Comparison of ENCODE assay signal across 15 mouse cellular contexts in the genomic region with DNA sequence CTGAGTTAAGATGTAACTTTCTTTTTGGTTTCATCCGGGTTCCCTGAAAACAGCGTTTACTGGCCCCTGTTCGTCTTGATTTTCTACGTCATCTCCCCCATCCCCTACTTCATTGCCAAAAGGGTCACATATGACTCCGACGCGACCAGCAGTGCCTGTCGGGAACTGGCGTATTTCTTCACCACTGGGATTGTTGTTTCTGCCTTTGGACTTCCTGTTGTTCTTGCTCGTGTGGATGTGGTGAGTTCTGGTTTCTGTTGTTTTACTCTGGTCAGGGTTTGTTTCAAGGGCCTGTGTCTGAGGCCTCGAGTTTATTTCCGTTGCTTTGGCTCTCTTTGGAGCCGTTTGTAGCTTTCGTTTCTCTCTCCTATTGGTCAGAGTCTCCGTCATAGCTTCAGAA. TPM values are rescaled to one million over a fixed set of nuclear protein-coding genes. Genes with fewer than 3 reads are reported as not detected.
DNase-seq lines count a peak whose midpoint lies in the region; ATAC-seq and TF ChIP-seq lines count a peak whose summit lies in the region.
"Had no signal": no experiment of that assay in that cellular context is flagged by ENCODE, and none has a peak within 500 bp of the region (broad histone marks: within the 10 kb centered on the region; RNA-seq: fewer than 3 reads in every experiment).

No protein-coding gene starts in this region.

- no peak overlapping the region for H3K4me3 ChIP-seq in kidney, embryonic 15.5 days (replicated peaks)
- H3K4me3 ChIP-seq in midbrain, embryonic 11.5 days (ENCODE audit: low read depth, low read length): no peak overlapping the region
- H3K4me3 ChIP-seq in midbrain, postnatal 0 days (ENCODE audit: low read depth, low read length): no peak overlapping the region
- no peak overlapping the region for H3K4me3 ChIP-seq in liver, embryonic 11.5 days (ENCODE audit: low read depth, low read length)
- no peak overlapping the region for H3K4me3 ChIP-seq in forebrain, postnatal 0 days (ENCODE audit: low read depth, low read length)
- H3K4me3 ChIP-seq: heart, embryonic 13.5 days; hindbrain, embryonic 13.5 days; intestine, embryonic 15.5 days; limb, embryonic 15.5 days had no signal

- H3K9me3 ChIP-seq in kidney, embryonic 15.5 days (replicated peaks): no peaks in the 10 kb centered on the region
- no peaks in the 10 kb centered on the region for H3K9me3 ChIP-seq in midbrain, embryonic 11.5 days (ENCODE audit: control insufficient read depth, low read length)
- no peaks in the 10 kb centered on the region for H3K9me3 ChIP-seq in midbrain, postnatal 0 days (ENCODE audit: low read length)
- H3K9me3 ChIP-seq in liver, embryonic 11.5 days (ENCODE audit: control insufficient read depth, low read length): no peaks in the 10 kb centered on the region
- H3K9me3 ChIP-seq in forebrain, postnatal 0 days (ENCODE audit: low read length): no peaks in the 10 kb centered on the region
- H3K9me3 ChIP-seq: heart, embryonic 13.5 days; hindbrain, embryonic 13.5 days; intestine, embryonic 15.5 days; limb, embryonic 15.5 days had no signal

- DNase-seq in kidney, postnatal 10 days: peak; percentile 30
- peak; percentile 17 for DNase-seq in midbrain, embryonic 11.5 days (ENCODE audit: low spot score, missing footprints)
- no peak for DNase-seq in midbrain, postnatal 0 days (ENCODE audit: low spot score)
- DNase-seq in liver, embryonic 11.5 days (ENCODE audit: low spot score): no peak
- DNase-seq in forebrain, postnatal 0 days: no peak
- DNase-seq in left cerebral cortex, postnatal 36 days (ENCODE audit: low spot score in 2 of 2): no peak
- no peak for DNase-seq in spleen, adult 18-20 months
- DNase-seq: adrenal gland, postnatal 10 days; cerebellum, postnatal 14 days had no signal

- no peak for TF ChIP-seq CTCF in midbrain, postnatal 0 days (IDR thresholded peaks at IDR 0.05)
- TF ChIP-seq CTCF in forebrain, postnatal 0 days (IDR thresholded peaks at IDR 0.05; ENCODE audit: low read depth): no peak

- no peaks in the 10 kb centered on the region for H3K27me3 ChIP-seq in kidney, embryonic 15.5 days
- no peaks in the 10 kb centered on the region for H3K27me3 ChIP-seq in midbrain, embryonic 11.5 days (ENCODE audit: control insufficient read depth, insufficient read depth, low read length)
- no peaks in the 10 kb centered on the region for H3K27me3 ChIP-seq in midbrain, postnatal 0 days (ENCODE audit: insufficient read depth, low read length)
- H3K27me3 ChIP-seq in liver, embryonic 11.5 days (replicated peaks; ENCODE audit: control insufficient read depth, insufficient read depth, low read length): no peaks in the 10 kb centered on the region
- H3K27me3 ChIP-seq in forebrain, postnatal 0 days (ENCODE audit: insufficient read depth, low read length): no peaks in the 10 kb centered on the region
- H3K27me3 ChIP-seq: heart, embryonic 13.5 days; hindbrain, embryonic 13.5 days; intestine, embryonic 15.5 days; limb, embryonic 15.5 days had no signal

- H3K27ac ChIP-seq in kidney, embryonic 15.5 days: no peak overlapping the region
- no peak overlapping the region for H3K27ac ChIP-seq in midbrain, embryonic 11.5 days (ENCODE audit: low read depth, low read length)
- H3K27ac ChIP-seq in midbrain, postnatal 0 days (ENCODE audit: low read depth, low read length): no peak overlapping the region
- H3K27ac ChIP-seq in liver, embryonic 11.5 days (ENCODE audit: low read depth, low read length): peak overlapping the region; percentile 75
- H3K27ac ChIP-seq in forebrain, postnatal 0 days (ENCODE audit: low read depth, low read length): no peak overlapping the region
- H3K27ac ChIP-seq: hindbrain, embryonic 13.5 days; intestine, embryonic 15.5 days; limb, embryonic 15.5 days had no signal

- no peak for ATAC-seq in kidney, embryonic 15.5 days (replicated peaks; ENCODE audit: low FRiP score)
- no peak for ATAC-seq in midbrain, embryonic 11.5 days (ENCODE audit: low FRiP score)
- ATAC-seq in midbrain, postnatal 0 days (ENCODE audit: low FRiP score): no peak
- ATAC-seq in liver, embryonic 11.5 days (replicated peaks; ENCODE audit: low FRiP score): no peak
- ATAC-seq in forebrain, postnatal 0 days: no peak
- ATAC-seq: forebrain, embryonic 14.5 days; intestine, embryonic 15.5 days had no signal

- peaks cover 46% of the 10 kb centered on the region for H3K36me3 ChIP-seq in kidney, embryonic 15.5 days
- peaks cover 4% of the 10 kb centered on the region; the same call in 1 of the 2 replicates for H3K36me3 ChIP-seq in midbrain, embryonic 11.5 days (ENCODE audit: control insufficient read depth, insufficient read depth, low read length)
- H3K36me3 ChIP-seq in midbrain, postnatal 0 days (ENCODE audit: insufficient read depth, low read length): peaks cover 4% of the 10 kb centered on the region; the same call in 1 of the 2 replicates
- peaks cover 7% of the 10 kb centered on the region; the same call in 1 of the 2 replicates for H3K36me3 ChIP-seq in liver, embryonic 11.5 days (ENCODE audit: control insufficient read depth, insufficient read depth, low read length)
- H3K36me3 ChIP-seq in forebrain, postnatal 0 days (ENCODE audit: insufficient read depth): peaks cover 26% of the 10 kb centered on the region

- no peak overlapping the region for H3K9ac ChIP-seq in kidney, embryonic 15.5 days
- no peak overlapping the region for H3K9ac ChIP-seq in midbrain, embryonic 11.5 days (ENCODE audit: low read length)
- no peak overlapping the region for H3K9ac ChIP-seq in midbrain, postnatal 0 days (replicated peaks; ENCODE audit: low read length, poor library complexity, severe bottlenecking)
- no peak overlapping the region for H3K9ac ChIP-seq in liver, embryonic 11.5 days (ENCODE audit: low read depth, low read length)
- H3K9ac ChIP-seq in forebrain, postnatal 0 days: no peak overlapping the region
- H3K9ac ChIP-seq: hindbrain, embryonic 13.5 days; intestine, embryonic 15.5 days; limb, embryonic 15.5 days had no signal

- no peak overlapping the region for H3K4me2 ChIP-seq in kidney, embryonic 15.5 days
- no peak overlapping the region for H3K4me2 ChIP-seq in midbrain, embryonic 11.5 days
- H3K4me2 ChIP-seq in midbrain, postnatal 0 days (ENCODE audit: low read depth, low read length, poor library complexity, severe bottlenecking): no peak overlapping the region
- H3K4me2 ChIP-seq in liver, embryonic 11.5 days: no peak overlapping the region; the same call in 1 of the 2 replicates
- no peak overlapping the region for H3K4me2 ChIP-seq in forebrain, postnatal 0 days (ENCODE audit: low read depth)
- H3K4me2 ChIP-seq: heart, embryonic 13.5 days; hindbrain, embryonic 13.5 days; intestine, embryonic 15.5 days; limb, embryonic 15.5 days had no signal

- WGBS in kidney, embryonic 15.5 days: 69% methylated on average over 15 of the region's 15 CpGs
- 90% methylated on average over 15 of the region's 15 CpGs for WGBS in midbrain, embryonic 11.5 days
- WGBS in midbrain, postnatal 0 days: 89% methylated on average over 15 of the region's 15 CpGs
- WGBS in liver, embryonic 11.5 days: 84% methylated on average over 15 of the region's 15 CpGs
- WGBS in forebrain, postnatal 0 days: 88% methylated on average over 15 of the region's 15 CpGs

- intact Hi-C loops in left cerebral cortex, postnatal 36 days (cut with DNase I): loop anchor here (2.0 kb wide), 1 partner anchor 343 kb away; no protein-coding TSS in a partner anchor

- H3K4me1 ChIP-seq in kidney, embryonic 15.5 days: no peaks in the 10 kb centered on the region
- no peaks in the 10 kb centered on the region for H3K4me1 ChIP-seq in midbrain, embryonic 11.5 days (ENCODE audit: control insufficient read depth, insufficient read depth, low read length)
- H3K4me1 ChIP-seq in midbrain, postnatal 0 days (ENCODE audit: insufficient read depth, low read length): no peaks in the 10 kb centered on the region
- peaks cover 35% of the 10 kb centered on the region for H3K4me1 ChIP-seq in liver, embryonic 11.5 days (replicated peaks; ENCODE audit: control insufficient read depth, insufficient read depth, low read length)
- no peaks in the 10 kb centered on the region for H3K4me1 ChIP-seq in forebrain, postnatal 0 days (ENCODE audit: insufficient read depth)
- H3K4me1 ChIP-seq: hindbrain, embryonic 13.5 days; intestine, embryonic 15.5 days had no signal

RNA-seq across cellular contexts. Expression of a gene that starts 8.5 kb away (rescaled TPM):
- 86.1 and 88.3 TPM in 2 replicates for polyA plus RNA-seq in kidney, embryonic 15.5 days (2015; fragmentation: Nextera tagmentation; extraction: Ambion mirVana)
- 73.7 and 80.0 TPM in 2 replicates for polyA plus RNA-seq in midbrain, embryonic 11.5 days (2014; fragmentation: Nextera tagmentation; extraction: Ambion mirVana)
- 60.2 and 75.0 TPM in 2 replicates for total RNA-seq in midbrain, postnatal 0 days (2014; rRNA removed)
- polyA plus RNA-seq in midbrain, postnatal 0 days (2015; fragmentation: Nextera tagmentation; extraction: Ambion mirVana): 90.3 and 92.8 TPM in 2 replicates
- polyA plus RNA-seq in liver, embryonic 11.5 days (2014; fragmentation: Nextera tagmentation; extraction: Ambion mirVana): 70.8 and 79.0 TPM in 2 replicates
- 74.8 and 78.8 TPM in 2 replicates for total RNA-seq in forebrain, postnatal 0 days (2014; rRNA removed)
- polyA plus RNA-seq in forebrain, postnatal 0 days (2015; fragmentation: Nextera tagmentation; extraction: Ambion mirVana): 89.0 and 98.3 TPM in 2 replicates
- total RNA-seq in left cerebral cortex, postnatal 36 days (2021): 10 to 100 TPM; 24.3 to 27.6 TPM

Comparison
In these comparisons a context has a peak if more than half of its experiments do, and no peak if none do; other contexts are left out.
1. DNase-seq: peak in kidney, postnatal 10 days (single experiment) and midbrain, embryonic 11.5 days (single experiment); none in midbrain, postnatal 0 days (single experiment), liver, embryonic 11.5 days (single experiment), forebrain, postnatal 0 days (single experiment), left cerebral cortex, postnatal 36 days (0 of 2) and spleen, adult 18-20 months (0 of 2).